Comparison of ENCODE assay signal across 36 mouse cellular contexts in genomic region chr1:170076339-170076738, GRCm38 (mm10). TPM values are rescaled to one million over a fixed set of nuclear protein-coding genes. Genes with fewer than 3 reads are reported as not detected.
"Had no signal": no experiment of that assay in that cellular context is flagged by ENCODE, and none has a peak within 500 bp of the region (broad histone marks: within the 10 kb centered on the region; RNA-seq: fewer than 3 reads in every experiment).

No protein-coding gene starts in this region.

- H3K27ac ChIP-seq: heart, embryonic 10.5 days; heart, embryonic 13.5 days; heart, embryonic 15.5 days; hindbrain, embryonic 10.5 days; hindbrain, embryonic 12.5 days; hindbrain, embryonic 13.5 days; hindbrain, embryonic 14.5 days; hindbrain, embryonic 15.5 days; hindbrain, postnatal 0 days; intestine, embryonic 15.5 days; kidney, embryonic 15.5 days; kidney, postnatal 0 days; layer of hippocampus, adult 2 months had no signal

- DNase-seq: heart, postnatal 10 days; heart, postnatal 14 days; heart, postnatal 36 days; heart, postnatal 4 days; kidney, adult 11 months; kidney, adult 18-20 months; kidney, adult 2 months; kidney, adult 8-10 months; kidney, adult 9 months; kidney, postnatal 10 days; kidney, postnatal 14 days; kidney, postnatal 25 days; kidney, postnatal 36 days; kidney, postnatal 4 days; layer of hippocampus, adult 9-11 months; layer of hippocampus, postnatal 36 days had no signal

- H3K4me3 ChIP-seq: heart, embryonic 10.5 days; heart, embryonic 12.5 days; heart, embryonic 13.5 days; heart, embryonic 15.5 days; hindbrain, embryonic 10.5 days; hindbrain, embryonic 12.5 days; hindbrain, embryonic 13.5 days; hindbrain, embryonic 15.5 days; intestine, embryonic 15.5 days; kidney, embryonic 15.5 days; layer of hippocampus, adult 2 months had no signal

- H3K36me3 ChIP-seq: heart, embryonic 10.5 days; heart, embryonic 12.5 days; heart, embryonic 13.5 days; heart, embryonic 15.5 days; hindbrain, embryonic 10.5 days; hindbrain, embryonic 12.5 days; hindbrain, embryonic 13.5 days; hindbrain, embryonic 15.5 days; intestine, embryonic 15.5 days; kidney, embryonic 15.5 days had no signal

- H3K27me3 ChIP-seq: heart, embryonic 12.5 days; heart, embryonic 13.5 days; heart, embryonic 15.5 days; hindbrain, embryonic 12.5 days; hindbrain, embryonic 13.5 days; hindbrain, embryonic 15.5 days; intestine, embryonic 15.5 days; kidney, embryonic 15.5 days had no signal

- ATAC-seq: hindbrain, embryonic 16.5 days; hindbrain, postnatal 0 days; inflammation-experienced regulatory T-cells, adult 6 months; intestine, embryonic 15.5 days; intestine, embryonic 16.5 days; intestine, postnatal 0 days had no signal

- H3K4me1 ChIP-seq: heart, embryonic 10.5 days; heart, embryonic 12.5 days; heart, embryonic 15.5 days; hindbrain, embryonic 10.5 days; hindbrain, embryonic 12.5 days; hindbrain, embryonic 13.5 days; hindbrain, embryonic 15.5 days; intestine, embryonic 15.5 days; kidney, embryonic 15.5 days had no signal

- H3K4me2 ChIP-seq: heart, embryonic 11.5 days; heart, embryonic 12.5 days; heart, embryonic 13.5 days; heart, embryonic 15.5 days; hindbrain, embryonic 12.5 days; hindbrain, embryonic 13.5 days; hindbrain, embryonic 14.5 days; hindbrain, embryonic 15.5 days; intestine, embryonic 15.5 days; kidney, embryonic 15.5 days had no signal

- H3K9ac ChIP-seq: heart, embryonic 12.5 days; heart, embryonic 13.5 days; heart, embryonic 15.5 days; hindbrain, embryonic 12.5 days; hindbrain, embryonic 13.5 days; hindbrain, embryonic 14.5 days; hindbrain, embryonic 15.5 days; intestine, embryonic 15.5 days; kidney, embryonic 15.5 days had no signal

- H3K9me3 ChIP-seq: heart, embryonic 10.5 days; heart, embryonic 12.5 days; heart, embryonic 13.5 days; heart, embryonic 15.5 days; hindbrain, embryonic 10.5 days; hindbrain, embryonic 12.5 days; hindbrain, embryonic 13.5 days; hindbrain, embryonic 15.5 days; intestine, embryonic 15.5 days; kidney, embryonic 15.5 days had no signal

RNA-seq across cellular contexts. Expression of gene Ddr2, which starts 34.2 kb away (rescaled TPM):
- total RNA-seq: hematopoietic stem cell, adult 5-6 weeks had no signal
